Mouse (Mus musculus) cerebellum, adult (tissue): ENCODE measurements around the gene Dhx32.
A peak's percentile ranks its signal among the peaks of the same experiment; 100 is the strongest.

ENCODE experiments used
- ATAC-seq: cut with Nextera tagmentation; 2 replicates; pipeline ENCODE4 v1.9.2; 2017; ENCODE audit warnings: mild to moderate bottlenecking, moderate library complexity, mixed read lengths; ENCODE audit not compliant: insufficient number of reproducible peaks, low FRiP score, low TSS enrichment

Dhx32 gene

GRCm38 (mm10) chr7:133782717-133783435 is at the start of gene Dhx32:
Gene Dhx32, minus strand, starts transcription at chr7:133782726.
- no peak for ATAC-seq

GRCm38 (mm10) chr7:133829579-133829978 is 47.1 kb upstream of the Dhx32 start:
- ATAC-seq, result no peak

DNA sequence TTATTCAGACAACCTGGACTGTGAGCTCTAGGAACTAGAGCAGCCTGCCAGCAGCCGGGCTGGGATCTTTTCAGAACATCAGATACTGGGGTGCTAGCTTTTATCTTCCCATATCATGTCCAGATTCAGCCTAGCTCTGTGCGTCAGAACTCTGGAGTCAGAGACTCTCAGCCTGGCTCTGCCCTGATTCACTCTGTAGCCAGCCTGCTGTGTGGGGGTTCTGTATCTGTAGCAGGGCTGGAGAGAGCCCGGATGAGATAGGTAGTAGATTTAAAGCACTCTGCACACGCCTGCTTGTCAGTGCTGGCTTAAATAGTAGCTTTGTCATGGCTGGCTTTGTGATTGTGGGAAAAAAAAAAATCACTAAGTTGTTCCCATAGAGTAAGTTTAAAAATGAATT is 46.0 kb upstream of the Dhx32 start:
- ATAC-seq, result no peak

DNA sequence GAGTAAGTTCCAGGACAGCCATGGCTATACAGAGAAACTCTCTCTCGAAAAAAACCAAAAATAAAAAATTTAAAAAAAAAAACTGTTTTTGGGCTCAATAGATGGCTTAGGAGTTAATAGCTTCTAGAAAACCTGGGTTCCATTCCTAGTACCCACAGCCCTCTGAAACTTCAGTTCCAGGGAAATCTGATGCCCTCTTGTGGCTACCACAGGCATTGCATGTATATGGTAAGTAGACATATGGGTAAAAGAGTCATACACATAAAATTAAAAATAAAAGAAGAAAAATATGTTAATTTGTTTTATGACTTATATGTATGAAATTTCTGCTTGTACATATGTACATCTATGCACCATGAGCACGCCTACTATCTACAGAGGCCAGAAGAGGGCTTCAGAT is 42.1 kb upstream of the Dhx32 start:
- no peak for ATAC-seq

DNA sequence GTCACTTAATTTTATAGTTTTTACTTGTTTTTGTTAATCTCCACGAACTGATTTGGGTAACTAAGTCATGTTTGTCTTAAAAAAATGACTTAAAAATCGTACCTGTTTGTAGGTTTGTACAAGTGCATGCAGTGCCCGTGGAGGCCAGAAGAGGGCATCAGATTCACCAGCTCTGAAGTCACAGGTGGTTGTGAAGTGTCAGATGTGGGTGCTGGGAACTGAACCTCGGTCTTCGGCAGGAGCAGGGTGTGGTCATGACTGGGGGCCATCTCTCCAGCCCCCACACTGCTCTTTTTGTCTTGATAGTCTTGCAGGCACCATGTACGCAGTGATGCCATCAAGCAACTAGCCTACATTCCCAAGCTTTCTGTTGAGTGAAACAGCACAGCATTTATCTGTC is 41.2 kb upstream of the Dhx32 start:
- ATAC-seq, result no peak

GRCm38 (mm10) chr7:133813331-133813730 is 30.8 kb upstream of the Dhx32 start:
- no peak for ATAC-seq

DNA sequence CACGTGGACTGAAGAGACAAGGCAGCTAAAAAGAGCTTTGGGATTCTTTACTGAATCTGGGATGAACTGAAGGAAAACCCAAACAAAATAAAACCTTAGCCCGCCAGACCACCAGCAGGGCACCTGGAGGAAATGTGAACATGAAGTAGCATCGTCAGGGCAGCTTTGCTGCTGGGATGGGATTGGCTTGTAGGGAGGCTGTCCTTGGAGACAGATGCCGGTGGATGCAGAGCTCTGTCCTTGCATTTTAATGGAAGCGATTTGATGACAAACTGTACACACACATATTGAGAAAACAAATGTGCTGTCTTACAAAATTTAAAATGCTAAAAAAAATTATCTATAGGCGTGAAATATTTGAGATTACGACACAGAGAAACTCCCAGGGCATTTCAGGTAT is 30.4 kb upstream of the Dhx32 start:
- no peak for ATAC-seq

DNA sequence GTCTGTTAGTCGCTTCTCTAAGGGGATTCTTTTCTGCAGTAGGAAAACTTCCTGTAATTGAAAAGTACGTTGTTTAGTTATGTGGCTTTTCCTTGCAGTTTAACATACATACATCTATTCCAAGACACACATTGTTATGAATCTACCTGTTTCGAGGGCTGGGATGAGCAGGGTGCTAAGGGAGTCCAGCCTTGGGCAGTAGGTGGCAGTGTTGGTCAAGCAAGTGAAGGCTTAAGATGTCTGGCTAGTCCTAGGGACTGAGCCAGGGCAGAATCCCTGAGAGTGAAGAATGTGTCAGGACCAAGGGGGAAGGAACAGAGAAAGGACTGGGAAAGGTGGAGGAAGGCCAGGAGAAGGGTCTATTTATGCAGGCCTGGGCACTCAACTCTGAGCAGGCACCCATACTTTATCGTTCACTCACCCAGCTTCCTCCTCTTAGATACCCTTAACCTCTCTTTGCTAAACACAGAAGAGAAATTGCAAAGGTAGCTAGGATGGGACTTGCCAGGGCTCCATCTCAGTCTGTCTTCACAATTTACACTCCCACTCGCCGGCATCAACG is 23.2 kb upstream of the Dhx32 start:
- ATAC-seq, result no peak; the same call in 1 of the 2 replicates

- ATAC-seq, result no peak
These were observed 19.3 kb upstream of the Dhx32 start for GRCm38 (mm10) chr7:133801823-133802222.

- ATAC-seq, result no peak
These were observed 17.4 kb upstream of the Dhx32 start for GRCm38 (mm10) chr7:133799928-133800327.

DNA sequence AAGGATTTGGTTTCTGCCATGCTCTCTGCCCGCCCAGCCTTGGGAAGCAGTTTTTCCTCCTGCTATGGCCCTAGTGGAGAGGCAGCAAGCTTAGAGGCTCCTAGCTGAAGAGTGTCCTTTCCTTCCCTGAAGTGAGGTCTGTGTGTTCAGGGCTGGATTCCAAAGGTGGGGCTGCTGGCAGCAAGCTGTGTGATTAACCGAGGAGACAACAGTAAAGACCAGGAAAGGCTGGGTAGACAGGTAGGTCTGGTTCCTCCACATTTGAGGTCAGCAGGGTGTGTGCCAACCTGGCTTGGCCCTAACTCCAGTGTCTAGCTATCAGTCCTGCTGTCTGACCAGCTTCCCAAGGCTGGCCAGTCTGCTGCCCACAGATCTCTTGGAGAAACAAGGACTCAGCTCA is 12.2 kb upstream of the Dhx32 start:
- ATAC-seq, result no peak

GRCm38 (mm10) chr7:133793248-133794131 is 11.0 kb upstream of the Dhx32 start:
- peak; percentile 66; the same call in 1 of the 2 replicates for ATAC-seq

DNA sequence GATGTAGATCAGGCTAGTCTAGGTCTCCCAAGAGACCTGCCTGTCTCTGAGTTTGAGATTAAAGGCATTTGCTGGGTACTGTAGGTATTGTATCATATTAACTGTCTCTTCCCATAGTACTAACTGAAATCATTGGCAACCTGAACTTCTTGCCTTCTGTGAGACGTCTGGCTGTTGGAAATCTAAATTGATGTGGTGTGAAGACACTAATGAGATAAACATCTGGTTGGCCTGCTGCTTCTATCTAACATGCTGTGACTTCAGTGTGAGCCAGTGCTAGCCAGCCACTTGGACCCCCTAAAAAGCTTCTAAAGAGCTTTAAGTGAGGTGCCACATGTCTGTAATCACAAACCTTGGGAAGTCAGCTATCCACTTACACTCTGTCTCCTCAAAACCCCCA is 10.2 kb upstream of the Dhx32 start:
- ATAC-seq, result no peak

GRCm38 (mm10) chr7:133790608-133791229 is 8.2 kb upstream of the Dhx32 start:
- no peak for ATAC-seq

- ATAC-seq, result no peak
These were observed 7.6 kb upstream of the Dhx32 start for GRCm38 (mm10) chr7:133790171-133790570.

GRCm38 (mm10) chr7:133788147-133788546 is 5.6 kb upstream of the Dhx32 start:
- no peak for ATAC-seq

DNA sequence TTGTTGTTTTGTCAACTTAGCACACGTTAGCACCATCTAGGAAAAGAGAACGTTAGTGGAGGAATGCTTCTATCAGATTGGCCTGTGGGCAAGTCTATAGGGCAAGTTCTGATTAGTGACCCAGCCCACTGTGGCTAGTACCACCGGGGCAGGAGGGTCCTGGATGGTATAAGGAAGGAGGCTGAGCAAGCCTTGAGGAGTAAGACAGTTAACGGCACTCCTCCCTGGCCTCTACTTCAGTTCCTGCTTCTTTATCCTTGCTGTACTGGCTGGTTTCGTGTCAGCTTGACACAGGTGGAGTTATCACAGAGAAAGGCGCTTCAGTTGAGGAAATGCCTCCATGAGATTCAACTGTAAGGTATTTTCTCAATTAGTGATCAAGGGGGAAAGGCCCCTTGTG is 5.0 kb upstream of the Dhx32 start:
- ATAC-seq, result no peak

DNA sequence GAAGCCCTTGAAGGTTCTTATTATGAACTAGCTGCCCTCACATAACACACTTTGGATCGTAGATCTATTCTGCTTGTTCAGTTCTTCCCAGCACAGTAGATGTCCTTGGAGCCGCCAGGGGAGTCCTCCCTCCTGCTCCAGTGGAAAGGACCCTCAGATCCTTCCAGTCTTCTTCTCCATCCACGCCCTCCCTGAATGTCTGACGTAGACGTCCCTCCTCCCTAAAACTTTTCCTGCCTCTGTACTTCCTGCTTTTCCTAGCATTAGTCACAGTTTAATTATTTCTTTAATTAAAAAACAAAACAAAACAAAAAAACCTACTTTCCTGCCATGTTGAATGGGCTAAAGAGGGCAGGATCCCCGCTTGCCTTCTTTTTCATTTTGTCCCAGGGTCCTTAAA is 535 bp downstream of the Dhx32 start:
- no peak for ATAC-seq

DNA sequence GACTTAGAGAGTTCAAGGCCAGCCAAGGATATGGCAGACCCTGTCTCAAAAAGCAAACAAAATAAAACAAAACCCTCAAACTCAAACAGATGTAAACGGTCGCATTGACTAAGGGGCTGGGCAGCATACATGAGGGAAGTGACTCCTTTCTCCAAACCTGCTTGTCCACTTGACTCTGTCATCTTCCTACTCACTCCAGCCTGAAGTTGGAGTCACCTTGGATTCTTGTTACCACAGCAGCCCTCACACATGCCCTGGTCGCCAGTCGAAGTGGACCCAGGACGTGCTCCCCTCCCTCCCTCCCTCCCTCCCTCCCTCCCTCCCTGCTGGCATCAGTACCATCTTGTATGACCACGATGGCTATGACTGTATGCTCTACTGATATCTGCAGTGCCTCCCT is 943 bp downstream of the Dhx32 start:
- no peak for ATAC-seq

DNA sequence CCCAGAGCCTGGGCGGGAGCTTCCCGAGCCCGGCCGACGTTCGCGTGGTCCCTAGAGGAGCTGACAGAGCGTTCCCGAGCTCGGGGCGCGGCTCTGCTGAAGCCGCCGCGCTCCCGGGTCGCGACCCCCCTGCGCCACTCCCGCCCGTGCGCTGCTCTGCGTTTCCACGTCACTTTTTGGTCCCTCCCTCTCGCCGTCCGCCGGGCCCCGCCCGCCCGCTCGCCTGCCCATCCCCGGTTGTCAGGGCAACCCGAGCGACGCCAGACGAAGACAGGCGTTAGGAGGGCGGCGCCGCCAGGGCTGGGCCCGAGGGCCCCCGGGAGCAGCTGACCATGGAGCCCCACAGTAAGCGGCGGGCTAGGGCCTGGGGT is 5.9 kb downstream of the Dhx32 start, which contains the start of gene Fank1:
Gene Fank1, plus strand, starts transcription at position 236 of the 371 bp plus-strand sequence.
- peak; percentile 86 for ATAC-seq
